Mouse (Mus musculus) frontal cortex, adult 2 months (tissue): Measurements from ENCODE around the gene P2rx3. TPM values are rescaled to one million over a fixed set of nuclear protein-coding genes. Genes with fewer than 3 reads are reported as not detected.

ENCODE experiments used
- DNase-seq, 2 experiments: peaks; one replicate each; pipeline ENCODE4 v3.0.0; 2022; ENCODE audit warnings: low spot score in 1 of 2; ENCODE audit errors: extremely low spot score in 1 of 2
- polyA plus RNA-seq: library from polyadenylated mRNA; depleted of rRNA; stranded (reverse); fragments of >200 nt; gene quantifications from 2 replicates; pipeline ENCODE4 v1.2.3, GENCODE M21; 2012

The P2rx3 gene
- polyA plus RNA-seq, 1 experiment = 1.8 TPM

GRCm38 (mm10) chr2:85046222-85046621 is 9.0 kb upstream of the P2rx3 start:
- DNase-seq = no peak

DNA sequence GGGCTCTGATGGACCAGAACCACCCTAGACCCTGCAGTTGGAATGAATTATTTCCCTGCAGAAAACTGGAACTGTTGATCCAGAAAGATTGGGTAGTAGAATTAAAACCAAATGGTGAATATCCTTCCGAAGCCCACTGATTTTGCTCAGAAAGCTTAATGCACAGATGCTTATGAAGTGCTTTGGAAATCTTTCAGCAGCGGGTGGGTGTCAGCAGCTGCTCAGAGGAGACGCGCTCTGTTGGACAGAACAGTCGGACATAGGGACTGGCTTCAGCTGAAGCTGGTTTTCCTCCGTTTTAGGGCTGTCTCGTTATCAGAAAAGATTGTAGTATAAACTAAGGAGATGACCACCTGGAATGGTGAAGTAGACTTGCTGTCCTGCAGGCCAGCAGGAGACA is 6.4 kb upstream of the P2rx3 start:
- no peak for DNase-seq

GRCm38 (mm10) chr2:85038336-85038735 is 1.1 kb upstream of the P2rx3 start:
- DNase-seq = no peak

DNA sequence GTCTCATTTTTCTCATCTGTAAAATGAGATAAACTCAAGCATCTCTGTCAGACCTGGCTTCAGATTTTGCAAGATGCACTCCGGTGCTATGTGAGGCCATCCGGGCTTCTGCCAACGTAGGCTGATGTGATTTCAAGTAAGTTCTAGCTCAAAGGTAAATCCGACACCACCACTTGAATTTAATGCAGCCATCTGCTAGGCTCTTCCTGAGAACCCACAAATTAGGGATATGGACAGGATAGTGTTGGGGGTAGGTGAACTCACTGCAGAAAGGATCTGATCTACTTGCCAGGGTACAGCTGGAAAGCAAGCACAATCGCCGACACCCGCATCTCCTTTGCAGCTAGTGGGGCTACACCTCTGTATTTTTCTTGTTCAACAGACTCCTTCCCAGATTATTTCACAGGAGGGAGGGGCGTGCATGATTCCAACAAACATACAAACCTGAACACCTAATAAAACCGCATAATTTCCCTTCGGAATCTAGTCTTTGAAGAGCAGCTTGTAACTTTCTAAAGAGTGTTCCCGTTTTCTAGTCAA is 685 bp downstream of the P2rx3 start:
- peak in 1 of 2 experiments; percentile 21 for DNase-seq

DNA sequence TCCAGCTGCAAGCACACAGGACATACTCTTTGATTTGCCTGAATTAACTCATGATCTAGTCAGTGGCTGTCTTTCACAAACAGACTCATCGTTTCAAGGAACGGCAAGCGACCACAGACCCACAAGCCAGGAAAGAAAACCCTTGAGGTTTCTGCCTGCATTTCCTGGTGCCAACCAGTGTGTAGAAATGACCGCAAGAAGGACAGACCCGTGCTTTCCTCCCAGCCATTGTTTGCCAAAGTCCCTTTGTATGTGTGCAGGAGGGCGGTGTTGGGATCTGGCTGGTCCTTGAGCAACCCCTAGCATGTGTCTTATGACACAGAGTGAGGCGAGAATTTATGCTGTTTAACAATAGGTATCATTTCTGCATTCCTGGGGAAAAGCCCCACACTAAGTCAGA is 3.1 kb downstream of the P2rx3 start:
- no peak for DNase-seq

- no peak for DNase-seq
These were observed 4.1 kb downstream of the P2rx3 start for GRCm38 (mm10) chr2:85033121-85033520.

DNA sequence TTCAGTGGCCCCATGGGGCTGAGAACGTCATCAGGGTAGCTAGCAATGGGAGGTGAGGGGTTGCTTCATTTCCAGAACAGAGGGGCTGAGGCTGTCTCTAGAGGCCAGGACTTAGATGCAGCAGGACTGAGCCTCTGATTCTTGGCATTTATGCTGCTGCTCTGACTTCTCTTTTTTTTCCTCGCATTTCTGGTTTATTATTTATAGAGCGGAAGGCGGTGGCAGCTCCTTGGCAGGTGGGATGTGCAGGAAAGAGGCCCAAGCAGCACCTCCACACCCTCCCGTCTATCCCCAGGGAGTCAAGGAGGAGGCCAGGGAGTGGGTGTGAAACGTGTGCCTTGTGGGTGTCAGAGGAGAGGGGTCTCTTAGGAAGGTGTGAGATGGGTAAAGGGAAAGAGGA is 6.3 kb downstream of the P2rx3 start:
- DNase-seq = peak in 1 of 2 experiments; percentile 32

- no peak for DNase-seq
These were observed 7.4 kb downstream of the P2rx3 start for GRCm38 (mm10) chr2:85029897-85030296.

- DNase-seq = no peak
These were observed 10.0 kb downstream of the P2rx3 start for GRCm38 (mm10) chr2:85027281-85027680.

DNA sequence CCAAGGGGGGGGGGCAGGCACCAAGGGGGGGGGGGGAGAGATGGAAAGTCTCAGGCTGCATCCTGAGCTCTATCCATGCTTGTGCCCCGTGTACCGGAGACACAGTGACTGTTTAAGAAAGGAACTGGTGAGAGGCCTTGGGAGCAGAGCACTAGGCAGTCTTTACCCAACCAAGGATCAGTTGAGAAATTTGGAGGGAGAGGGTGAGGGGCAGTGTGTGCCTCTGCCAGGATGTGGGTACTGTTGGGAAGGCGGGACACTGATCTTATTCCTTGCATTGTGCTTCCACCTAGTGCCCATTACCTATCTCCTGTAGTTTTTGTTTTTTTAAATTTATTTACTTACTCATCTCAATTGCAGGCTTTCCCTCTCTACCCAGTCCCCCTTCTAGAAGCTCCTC is 11.1 kb downstream of the P2rx3 start:
- no peak for DNase-seq

- peak in 1 of 2 experiments; percentile 62 for DNase-seq
These were observed 15.2 kb downstream of the P2rx3 start for GRCm38 (mm10) chr2:85022043-85022442.

GRCm38 (mm10) chr2:85014588-85014982 is 22.7 kb downstream of the P2rx3 start:
- no peak for DNase-seq

DNA sequence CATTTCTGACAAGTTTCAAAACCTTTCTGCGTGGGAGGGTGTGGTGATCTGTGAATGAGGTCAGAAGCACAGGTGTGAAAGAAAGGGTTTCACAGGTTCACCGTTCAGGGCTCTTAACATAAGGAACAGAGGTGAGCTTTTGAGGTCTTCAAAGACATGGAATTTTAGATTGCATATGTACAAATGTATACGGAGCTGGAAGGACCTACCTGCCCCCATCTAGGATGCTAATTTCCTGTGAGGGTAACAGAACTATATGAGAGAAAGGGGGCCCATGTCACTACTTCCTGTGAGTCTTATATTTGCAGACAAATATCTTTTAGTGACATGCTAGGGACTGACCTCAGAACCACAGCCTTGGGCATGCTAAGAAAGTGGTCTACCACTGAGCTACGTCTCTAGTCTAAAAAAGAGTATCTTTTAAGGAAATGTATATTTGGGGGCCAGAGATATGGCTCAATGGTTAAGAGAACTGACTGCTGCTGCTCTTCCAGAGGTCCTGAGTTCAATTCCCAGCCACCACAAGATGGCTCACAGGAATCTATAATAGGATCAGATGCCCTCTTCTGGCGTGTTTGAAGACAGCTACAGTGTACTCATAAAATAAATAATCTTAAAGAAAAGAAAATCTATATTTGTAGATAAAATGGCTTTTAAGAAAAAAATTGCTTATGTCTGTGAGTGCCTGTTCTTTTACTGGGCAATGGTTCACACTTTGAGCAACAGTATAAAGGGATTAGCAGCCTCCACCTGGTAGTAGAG is 23.3 kb downstream of the P2rx3 start:
- no peak for DNase-seq

DNA sequence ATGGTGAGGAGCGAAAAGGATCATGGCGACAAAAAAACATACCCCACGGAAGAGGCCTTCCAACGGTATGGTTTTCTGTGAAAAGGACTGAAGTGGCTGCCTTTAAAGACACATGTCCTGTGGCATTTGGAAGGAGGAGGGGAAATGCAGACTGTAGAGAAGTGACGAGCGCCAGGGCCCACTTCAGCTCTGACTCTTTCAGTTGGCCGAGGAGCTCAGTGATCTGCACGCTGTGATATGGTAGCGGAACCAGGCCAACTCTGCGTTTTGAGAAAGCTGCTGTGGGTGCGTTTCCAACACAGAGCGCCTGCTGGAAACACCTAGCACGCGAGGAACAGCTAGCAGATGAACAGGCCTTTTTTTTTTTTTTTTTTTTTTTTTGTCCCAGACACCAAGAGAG is 24.6 kb downstream of the P2rx3 start:
- peak in 1 of 2 experiments; percentile 7 for DNase-seq

GRCm38 (mm10) chr2:85011906-85012604 is 25.2 kb downstream of the P2rx3 start:
- DNase-seq = peak in 1 of 2 experiments; percentile 5

- DNase-seq = no peak
These were observed 28.1 kb downstream of the P2rx3 start for GRCm38 (mm10) chr2:85009212-85009611.

DNA sequence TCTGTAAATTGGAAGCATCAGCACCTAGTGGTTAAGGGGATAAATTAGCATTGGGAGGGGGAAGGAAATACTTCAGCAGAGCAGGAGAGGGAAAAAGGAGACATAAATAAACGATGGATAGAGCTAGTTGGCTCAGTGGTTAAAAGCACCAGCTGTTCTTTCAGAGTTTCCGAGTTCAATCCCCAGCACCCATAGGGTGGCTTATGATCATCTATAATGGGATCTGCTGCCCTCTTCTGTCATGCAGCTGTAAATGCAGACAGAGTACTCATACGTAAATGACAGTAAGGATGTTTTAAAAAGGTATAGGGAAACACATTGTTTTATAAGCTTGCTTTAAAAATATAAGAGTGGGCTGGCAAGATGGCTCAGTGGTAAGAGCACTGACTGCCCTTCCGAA is 29.5 kb downstream of the P2rx3 start:
- peak in 1 of 2 experiments; percentile 53 for DNase-seq

DNA sequence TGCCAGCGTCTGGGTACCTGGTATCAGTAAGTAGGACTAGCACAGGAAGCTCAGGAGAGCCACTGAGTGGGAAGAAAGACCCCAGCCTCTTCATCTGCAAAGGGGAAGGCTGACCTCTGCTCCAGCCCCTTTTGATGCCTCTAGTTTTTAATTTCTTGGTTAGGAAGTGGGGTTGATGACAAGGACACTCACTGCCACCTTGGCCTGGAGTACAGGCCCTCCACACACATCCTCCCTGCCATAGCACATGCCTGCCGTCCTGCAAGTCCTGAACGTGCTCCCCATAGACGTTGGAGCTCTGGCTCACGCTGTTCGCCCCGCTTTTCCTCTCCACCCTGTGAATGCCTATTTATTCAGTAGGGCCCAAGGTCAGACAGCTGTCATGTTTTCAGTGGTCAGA is 30.7 kb downstream of the P2rx3 start:
- DNase-seq = no peak

- peak; percentile 40 to 74 for DNase-seq
These were observed 32.9 kb downstream of the P2rx3 start for GRCm38 (mm10) chr2:85004341-85004740.

DNA sequence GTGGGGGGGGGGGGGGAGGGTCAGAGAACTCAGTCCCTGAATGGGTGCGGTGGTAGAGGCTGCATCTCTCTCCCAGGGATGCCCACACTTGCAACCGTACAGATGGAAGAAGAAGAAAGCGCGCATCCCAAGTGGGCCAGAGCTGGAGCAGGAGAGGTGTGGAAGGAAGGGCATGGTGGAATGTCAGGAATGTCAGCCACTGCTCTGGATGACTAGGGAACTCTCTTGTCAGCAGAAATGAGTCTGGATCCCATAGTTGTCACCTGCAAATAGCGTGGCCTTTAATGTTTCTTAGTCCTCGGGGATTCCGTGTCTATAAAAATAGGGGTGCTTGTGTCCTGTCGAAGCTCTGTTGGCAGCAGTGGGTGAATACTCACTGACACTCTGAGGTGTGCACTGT is 34.7 kb downstream of the P2rx3 start:
- no peak for DNase-seq

DNA sequence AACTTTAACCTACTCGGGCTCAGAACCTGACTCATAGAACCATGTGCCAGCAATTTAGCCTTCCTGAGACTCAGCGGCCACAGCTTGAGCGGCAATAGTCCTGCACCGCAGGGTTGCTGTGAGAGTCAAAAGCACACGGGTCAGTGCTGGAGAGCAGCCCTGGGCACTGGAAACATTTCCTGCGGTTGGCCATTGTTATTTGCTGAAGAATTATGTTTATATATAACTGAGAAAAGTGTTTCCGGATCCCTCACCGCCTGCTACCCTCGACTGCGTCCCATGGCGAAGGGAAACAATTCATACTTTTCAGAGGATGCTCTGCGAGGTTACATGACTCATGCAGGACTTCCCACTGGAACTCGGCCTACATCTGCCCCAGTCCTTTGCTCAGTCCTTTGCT is 35.8 kb downstream of the P2rx3 start:
- DNase-seq = no peak
